Mouse (Mus musculus) liver, postnatal 0 days (tissue): ENCODE measurements around the gene Mrtfb. TPM values are rescaled to one million over a fixed set of nuclear protein-coding genes. Genes with fewer than 3 reads are reported as not detected.

Experiments used
- ATAC-seq: fragments of 200-750 bp; cut with Nextera tagmentation; 2 replicates; pipeline ENCODE4 v1.8.0; 2017; ENCODE audit warnings: mild to moderate bottlenecking, moderate library complexity
- DNase-seq: peaks from one replicate; pipeline ENCODE4 v3.0.0-alpha.2; 2016
- H3K27ac ChIP-seq: fragments of 300-500 bp; sonication (generic); 2 replicates; pipeline ENCODE4 v1.5.1; 2014; ENCODE audit warnings: antibody characterized with exemption, moderate library complexity, mild to moderate bottlenecking, low read depth
- H3K27me3 ChIP-seq: fragments of 300-500 bp; sonication (generic); 2 replicates; pipeline ENCODE4 v1.6.1; 2014; ENCODE audit warnings: low read length, control low read depth, mixed read lengths; ENCODE audit not compliant: insufficient read depth
- H3K36me3 ChIP-seq: fragments of 300-500 bp; sonication (generic); replicated peaks from 2 replicates; pipeline ENCODE4 v1.6.1; 2014; ENCODE audit warnings: mild to moderate bottlenecking, control low read depth, low read length, moderate library complexity, mixed read lengths; ENCODE audit not compliant: insufficient read depth
- H3K4me1 ChIP-seq: fragments of 300-500 bp; sonication (generic); 2 replicates; pipeline ENCODE4 v1.6.1; 2014; ENCODE audit warnings: antibody characterized with exemption, mild to moderate bottlenecking, control low read depth; ENCODE audit not compliant: insufficient read depth
- H3K4me2 ChIP-seq: fragments of 300-500 bp; sonication (generic); 2 replicates; pipeline ENCODE4 v1.6.1; 2014; ENCODE audit warnings: low read depth, mild to moderate bottlenecking, low read length, moderate library complexity, mixed read lengths
- H3K4me3 ChIP-seq: fragments of 300-500 bp; sonication (generic); 2 replicates; pipeline ENCODE4 v1.5.1; 2014; ENCODE audit warnings: low read depth, low read length
- H3K9ac ChIP-seq: fragments of 300-500 bp; sonication (generic); replicated peaks from 2 replicates; pipeline ENCODE4 v1.6.1; 2014; ENCODE audit warnings: mild to moderate bottlenecking, moderate library complexity
- H3K9me3 ChIP-seq: fragments of 300-500 bp; sonication (generic); 2 replicates; pipeline ENCODE4 v1.6.1; 2016; ENCODE audit warnings: mild to moderate bottlenecking, control low read depth, low read length, mixed read lengths
- CTCF ChIP-seq: sonication (generic); IDR thresholded peaks from 2 replicates; pipeline ENCODE4 v1.5.1; 2016; ENCODE audit warnings: antibody characterized with exemption, low read depth
- EP300 ChIP-seq: IDR thresholded peaks from 2 replicates; pipeline ENCODE4 v1.6.1; 2016; ENCODE audit warnings: antibody characterized with exemption, low read depth, mild to moderate bottlenecking
- WGBS: fragments of 180-500 bp; shearing (Covaris S2); extraction: QIAGEN DNeasy Blood & Tissue Kit; methylation state at CpG from one replicate; pipeline ENCODE4 v1.1.7; 2014; ENCODE audit not compliant: insufficient replicate concordance; 5-methylcytosine and 5-hydroxymethylcytosine counted together
- polyA plus RNA-seq: library from polyadenylated mRNA; unstranded; fragments of >200 nt; fragmentation: Nextera tagmentation; extraction: Ambion mirVana; gene quantifications from 2 replicates; pipeline ENCODE4 v1.2.1, GENCODE M21; 2015

Mrtfb gene
- polyA plus RNA-seq, 1 experiment from 2014 or later: 5.8 TPM

- ATAC-seq (peak; percentile 87), DNase-seq (peak; percentile 82)
- Histone ChIP-seq H3K4me3 (no peak overlapping the region), H3K36me3 (no peaks in the 10 kb centered on the region; the same call in 1 of the 2 replicates), H3K9me3 (no peaks in the 10 kb centered on the region), H3K27me3 (no peaks in the 10 kb centered on the region), H3K4me2 (no peak overlapping the region), H3K9ac (no peak overlapping the region), H3K4me1 (peaks cover 3% of the 10 kb centered on the region; the same call in 1 of the 2 replicates), H3K27ac (no peak overlapping the region)
- TF ChIP-seq CTCF (no peak), EP300 (no peak)
- 18% methylated on average over 11 of the region's 11 CpGs for WGBS
Observed at GRCm38 (mm10) chr16:13371740-13372287, 115.5 kb downstream of the Mrtfb start.

GRCm38 (mm10) chr16:13372899-13373533 is 116.7 kb downstream of the Mrtfb start:
- 56% methylated on average over 8 of the region's 8 CpGs for WGBS
- DNase-seq (no peak), ATAC-seq (no peak)
- TF ChIP-seq CTCF (no peak), EP300 (no peak)
- peaks cover 3% of the 10 kb centered on the region; the same call in 1 of the 2 replicates for H3K4me1 ChIP-seq
- no peak overlapping the region for H3K9ac ChIP-seq
- no peaks in the 10 kb centered on the region for H3K27me3 ChIP-seq
- no peak overlapping the region for H3K4me3 ChIP-seq
- H3K9me3 ChIP-seq: no peaks in the 10 kb centered on the region
- H3K36me3 ChIP-seq: no peaks in the 10 kb centered on the region; the same call in 1 of the 2 replicates
- H3K4me2 ChIP-seq: no peak overlapping the region
- no peak overlapping the region for H3K27ac ChIP-seq

GRCm38 (mm10) chr16:13376947-13377486 is 120.7 kb downstream of the Mrtfb start:
- TF ChIP-seq CTCF (no peak), EP300 (no peak)
- WGBS: 72% methylated on average over 7 of the region's 7 CpGs
- no peak for ATAC-seq

DNA sequence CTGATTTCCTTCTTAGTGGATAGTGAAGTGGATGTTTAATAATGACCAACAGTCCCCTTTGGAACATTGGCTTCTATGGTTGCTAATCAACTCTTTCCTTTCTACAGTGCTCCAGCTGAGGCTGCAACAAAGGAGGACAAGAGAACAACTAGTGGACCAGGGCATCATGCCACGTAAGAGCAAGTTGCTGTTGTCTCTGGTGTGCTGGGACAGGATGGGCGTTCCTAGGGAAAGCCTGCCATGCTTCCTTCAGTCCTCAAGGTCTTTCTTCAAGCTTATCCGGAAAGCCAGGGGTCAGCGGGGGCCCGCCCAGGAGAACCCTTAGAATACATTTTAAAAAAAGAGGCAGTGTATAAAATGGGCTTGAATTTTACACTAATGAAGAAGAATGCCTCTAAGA is 121.9 kb downstream of the Mrtfb start:
- H3K4me2 ChIP-seq: no peak overlapping the region
- H3K4me3 ChIP-seq: no peak overlapping the region
- no peak overlapping the region for H3K9ac ChIP-seq
- no peak for ATAC-seq
- TF ChIP-seq EP300 (no peak), CTCF (no peak)
- 76% methylated on average over 5 of the region's 5 CpGs for WGBS
- no peak overlapping the region for H3K27ac ChIP-seq
- no peaks in the 10 kb centered on the region for H3K9me3 ChIP-seq
- no peaks in the 10 kb centered on the region for H3K4me1 ChIP-seq
- DNase-seq: no peak
- no peaks in the 10 kb centered on the region for H3K27me3 ChIP-seq
- H3K36me3 ChIP-seq: peaks cover 2% of the 10 kb centered on the region; the same call in 1 of the 2 replicates

More at GRCm38 (mm10) chr16:13376947-13377486, 120.7 kb downstream of the Mrtfb start:
- no peak overlapping the region for H3K4me2 ChIP-seq
- no peak overlapping the region for H3K9ac ChIP-seq
- H3K27ac ChIP-seq: no peak overlapping the region
- no peaks in the 10 kb centered on the region for H3K9me3 ChIP-seq
- no peak for DNase-seq
- no peaks in the 10 kb centered on the region for H3K27me3 ChIP-seq
- peaks cover under 1% of the 10 kb centered on the region; the same call in 1 of the 2 replicates for H3K4me1 ChIP-seq
- H3K4me3 ChIP-seq: no peak overlapping the region
- H3K36me3 ChIP-seq: no peaks in the 10 kb centered on the region; the same call in 1 of the 2 replicates

GRCm38 (mm10) chr16:13379865-13380264 is 123.6 kb downstream of the Mrtfb start:
- Histone ChIP-seq H3K36me3 (0 out of 2 replicates have a peak, but pooled peaks cover 7% of the 10 kb centered on the region), H3K4me2 (no peak overlapping the region), H3K27ac (no peak overlapping the region), H3K4me3 (no peak overlapping the region), H3K27me3 (no peaks in the 10 kb centered on the region), H3K9ac (no peak overlapping the region), H3K4me1 (no peaks in the 10 kb centered on the region), H3K9me3 (no peaks in the 10 kb centered on the region)
- no peak for ATAC-seq
- no peak for DNase-seq
- WGBS: 70% methylated on average over 2 of the region's 2 CpGs
- TF ChIP-seq CTCF: no peak
- TF ChIP-seq EP300: no peak

DNA sequence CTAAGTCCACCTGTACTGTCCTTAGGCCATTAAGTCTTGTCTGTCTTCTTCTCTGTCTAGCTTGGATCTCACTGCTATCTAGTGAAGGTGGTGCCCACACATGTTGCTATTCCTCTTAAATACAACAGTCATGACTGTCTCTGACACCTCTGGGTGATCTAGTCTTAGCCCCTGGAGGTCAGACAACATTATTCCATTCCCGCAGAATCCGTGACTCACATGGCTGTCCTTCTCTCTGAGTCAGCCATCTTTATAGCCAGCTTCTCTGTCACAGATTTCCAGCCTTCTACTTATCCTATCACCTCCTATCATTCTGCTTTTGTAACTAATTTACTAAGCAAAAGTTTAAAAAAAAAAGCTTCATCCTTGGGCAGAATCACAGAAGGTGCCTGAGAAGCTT is 125.5 kb downstream of the Mrtfb start:
- ATAC-seq (no peak), DNase-seq (no peak)
- Histone ChIP-seq H3K9me3 (no peaks in the 10 kb centered on the region), H3K27ac (no peak overlapping the region), H3K36me3 (peaks cover 14% of the 10 kb centered on the region), H3K9ac (no peak overlapping the region), H3K4me2 (no peak overlapping the region), H3K4me1 (no peaks in the 10 kb centered on the region), H3K27me3 (no peaks in the 10 kb centered on the region), H3K4me3 (no peak overlapping the region)
- TF ChIP-seq CTCF (no peak), EP300 (no peak)
- 72% methylated on average over 2 of the region's 2 CpGs for WGBS
